In genomic region chr4:55662041-55662440, GRCm38 (mm10) we compare ENCODE assay signal across 9 mouse cellular contexts.
"Had no signal": no experiment of that assay in that cellular context is flagged by ENCODE, and none has a peak within 500 bp of the region (broad histone marks: within the 10 kb centered on the region; RNA-seq: fewer than 3 reads in every experiment).

No protein-coding gene starts in this region.

- DNase-seq: kidney, postnatal 25 days; layer of hippocampus, adult 9-11 months; left cerebral cortex, postnatal 4 days; lung, adult 18-20 months; retina, postnatal 1 day; right cerebral cortex, postnatal 4 days; spleen, adult 18-20 months; thymus, adult 18-20 months; thymus, postnatal 14 days had no signal
